Mouse (Mus musculus): ENCODE results near the gene Gm19935.

- TF ChIP-seq POLR2A (IDR thresholded peaks at IDR 0.05; ENCODE audit: borderline replicate concordance, extremely low read depth, low read depth, low read length) (no peak), CTCF (IDR thresholded peaks at IDR 0.05; ENCODE audit: insufficient read depth, low read length) (no peak)
Observed at GRCm38 (mm10) chr8:90834321-90834672, 17.1 kb upstream of the Gm19935 start.
